Mouse (Mus musculus) olfactory bulb, adult 2 months (tissue): ENCODE measurements around the gene Kat2b.

Experiments
- CTCF ChIP-seq: fragments of 200-500 bp; IDR thresholded peaks from 2 replicates; pipeline ENCODE4 v1.5.1; 2012; ENCODE audit warnings: low read depth, mild to moderate bottlenecking, low read length, moderate library complexity; ENCODE audit not compliant: insufficient read depth
- POLR2A ChIP-seq: fragments of 200-500 bp; IDR thresholded peaks from 2 replicates; pipeline ENCODE4 v1.6.1; 2012; ENCODE audit warnings: mild to moderate bottlenecking, low read depth, low read length, moderate library complexity; ENCODE audit not compliant: insufficient read depth

- no peak for TF ChIP-seq POLR2A
- TF ChIP-seq CTCF, result no peak
Measured at GRCm38 (mm10) chr17:53655081-53655480, 88.4 kb downstream of the Kat2b start.
